Mouse (Mus musculus): Measurements from ENCODE around the gene Brd1.
"Not testable (repeated sequence)": the region's sequence is repeated elsewhere in the genome, so short reads cannot be mapped to it uniquely, and the experiment has no call there.

Gene Brd1

GRCm38 (mm10) chr15:88733834-88734571 is at the start of gene Brd1:
TSS of gene Brd1 (minus strand) at chr15:88734233.
- DNase-seq (ENCODE audit: low spot score): peak; percentile 76

- DNase-seq (ENCODE audit: low spot score): not testable (repeated sequence)
Observed at GRCm38 (mm10) chr15:88774630-88775029, 40.6 kb upstream of the Brd1 start.

DNA sequence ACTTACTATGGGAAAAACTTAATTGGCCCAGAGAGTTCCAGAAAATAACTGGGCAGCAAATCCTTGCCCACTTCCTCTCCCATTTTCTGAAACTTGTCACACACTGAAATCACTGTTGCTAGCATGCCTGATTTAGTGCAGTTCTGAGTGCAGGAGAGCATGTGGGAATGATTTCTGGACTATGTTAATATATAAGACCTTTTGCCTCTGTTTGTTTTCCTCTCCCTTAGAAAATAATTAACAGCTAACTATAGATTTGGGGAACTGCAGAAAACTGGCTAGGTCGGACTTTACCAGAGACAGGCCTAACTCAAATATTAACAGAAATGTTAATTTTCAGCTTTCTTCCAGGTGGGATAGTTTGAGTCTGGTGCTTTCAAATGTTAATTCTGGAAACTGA is 34.5 kb upstream of the Brd1 start:
- DNase-seq (ENCODE audit: low spot score): no peak

GRCm38 (mm10) chr15:88766139-88766538 is 32.1 kb upstream of the Brd1 start:
- DNase-seq (ENCODE audit: low spot score): not testable (repeated sequence)

DNA sequence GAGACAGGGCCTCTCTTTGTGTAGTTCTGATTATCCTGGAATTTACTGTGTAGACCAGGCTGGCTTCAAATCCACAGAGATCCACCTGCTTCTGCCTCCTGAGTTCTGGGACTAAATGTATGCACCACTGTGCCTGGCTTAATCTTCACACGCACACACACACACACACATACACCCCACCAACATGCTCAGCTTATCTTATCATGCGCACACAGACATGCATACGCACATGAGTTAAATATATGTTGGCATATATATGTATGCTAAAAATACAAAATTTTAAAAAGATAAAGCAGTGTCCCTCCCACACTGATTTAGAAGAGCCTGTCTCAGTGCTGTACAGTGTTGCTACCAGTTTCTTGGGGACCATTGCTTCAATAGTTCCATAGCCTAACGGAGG is 27.5 kb upstream of the Brd1 start:
- DNase-seq (ENCODE audit: low spot score): no peak

GRCm38 (mm10) chr15:88758061-88758460 is 24.0 kb upstream of the Brd1 start:
- no peak for DNase-seq (ENCODE audit: low spot score)

DNA sequence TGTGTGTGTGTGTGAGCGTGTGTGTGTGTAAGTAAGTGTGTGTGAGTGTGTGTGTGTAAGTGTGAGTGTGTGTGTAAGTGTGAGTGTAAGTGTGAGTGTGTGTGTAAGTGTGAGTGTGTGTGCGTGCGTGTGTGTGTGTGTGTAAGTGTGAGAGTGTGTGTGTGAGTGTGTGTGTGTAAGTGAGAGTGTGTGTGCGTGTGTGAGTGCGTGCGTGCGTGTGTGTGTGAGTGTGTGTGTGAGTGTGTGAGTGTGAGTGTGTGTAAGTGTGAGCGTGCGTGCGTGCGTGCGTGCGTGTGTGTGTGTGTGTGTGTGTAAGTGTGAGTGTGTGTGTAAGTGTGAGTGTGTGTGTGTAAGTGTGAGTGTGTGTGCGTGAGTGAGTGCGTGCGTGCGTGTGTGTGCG is 21.7 kb upstream of the Brd1 start:
- DNase-seq (ENCODE audit: low spot score): no peak

GRCm38 (mm10) chr15:88754896-88755295 is 20.9 kb upstream of the Brd1 start:
- DNase-seq (ENCODE audit: low spot score): no peak

DNA sequence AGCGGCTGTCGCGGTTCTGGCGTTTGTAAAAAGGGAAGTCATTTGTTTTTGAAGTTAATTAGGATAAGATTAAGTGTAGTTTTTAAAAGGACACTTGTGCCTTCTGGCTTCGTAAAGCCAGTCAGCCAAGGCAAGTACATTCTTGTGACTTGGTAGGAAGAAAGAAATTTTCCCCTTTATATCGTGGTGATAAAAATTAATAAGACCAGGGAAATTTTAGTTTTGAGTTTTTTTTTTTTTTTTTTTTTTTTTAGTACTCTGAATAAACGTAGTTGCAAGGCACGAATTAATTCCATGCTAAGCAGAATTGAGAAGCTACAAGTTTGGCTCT is 18.3 kb upstream of the Brd1 start:
- DNase-seq (ENCODE audit: low spot score): no peak

DNA sequence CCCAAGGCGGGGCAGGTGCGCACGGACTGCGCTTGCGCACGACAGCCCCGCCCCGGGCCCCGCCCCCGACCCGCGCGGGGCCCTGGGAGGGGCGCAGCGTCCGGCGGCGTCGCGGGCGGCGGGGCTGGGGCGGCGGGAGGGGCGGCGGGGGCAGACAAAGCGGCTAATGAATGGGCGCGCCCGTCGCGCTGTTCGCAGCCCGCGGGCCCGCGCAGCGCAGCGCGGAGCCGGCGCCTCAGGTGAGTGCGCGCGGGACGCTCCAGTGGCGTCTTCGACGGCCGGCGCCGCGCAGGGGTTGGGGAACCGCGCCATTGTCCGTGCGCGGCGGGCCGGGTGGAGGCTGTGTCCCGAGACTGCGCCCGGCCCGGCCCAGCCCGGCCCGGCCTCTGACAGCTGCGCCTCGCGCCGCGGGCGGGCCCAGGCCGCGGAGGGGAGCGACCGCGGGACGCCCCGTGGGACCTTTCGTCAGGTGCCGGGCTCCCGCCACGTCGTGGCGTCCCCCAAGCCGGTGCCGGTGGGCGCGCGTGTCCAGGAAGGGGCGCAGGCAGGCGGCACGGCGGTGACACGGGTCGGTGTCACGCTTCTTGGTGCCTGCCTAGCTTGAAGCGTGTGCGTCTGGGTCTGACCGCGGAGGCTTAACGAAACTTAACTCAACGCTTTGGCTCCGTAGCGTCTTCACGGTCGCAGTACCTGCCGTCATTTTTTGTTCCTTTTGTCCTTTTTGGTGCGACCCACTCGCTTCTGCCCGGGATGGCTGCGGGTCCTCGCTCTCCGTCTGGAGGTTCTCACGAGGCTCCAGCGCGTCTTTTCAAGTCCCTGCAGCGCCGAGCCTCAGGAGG is 17.8 kb upstream of the Brd1 start, which contains the start of gene Zbed4:
Gene Zbed4, plus strand, starts transcription at position 97 of the 839 bp plus-strand sequence.
- peak; percentile 27 for DNase-seq (ENCODE audit: low spot score)

DNA sequence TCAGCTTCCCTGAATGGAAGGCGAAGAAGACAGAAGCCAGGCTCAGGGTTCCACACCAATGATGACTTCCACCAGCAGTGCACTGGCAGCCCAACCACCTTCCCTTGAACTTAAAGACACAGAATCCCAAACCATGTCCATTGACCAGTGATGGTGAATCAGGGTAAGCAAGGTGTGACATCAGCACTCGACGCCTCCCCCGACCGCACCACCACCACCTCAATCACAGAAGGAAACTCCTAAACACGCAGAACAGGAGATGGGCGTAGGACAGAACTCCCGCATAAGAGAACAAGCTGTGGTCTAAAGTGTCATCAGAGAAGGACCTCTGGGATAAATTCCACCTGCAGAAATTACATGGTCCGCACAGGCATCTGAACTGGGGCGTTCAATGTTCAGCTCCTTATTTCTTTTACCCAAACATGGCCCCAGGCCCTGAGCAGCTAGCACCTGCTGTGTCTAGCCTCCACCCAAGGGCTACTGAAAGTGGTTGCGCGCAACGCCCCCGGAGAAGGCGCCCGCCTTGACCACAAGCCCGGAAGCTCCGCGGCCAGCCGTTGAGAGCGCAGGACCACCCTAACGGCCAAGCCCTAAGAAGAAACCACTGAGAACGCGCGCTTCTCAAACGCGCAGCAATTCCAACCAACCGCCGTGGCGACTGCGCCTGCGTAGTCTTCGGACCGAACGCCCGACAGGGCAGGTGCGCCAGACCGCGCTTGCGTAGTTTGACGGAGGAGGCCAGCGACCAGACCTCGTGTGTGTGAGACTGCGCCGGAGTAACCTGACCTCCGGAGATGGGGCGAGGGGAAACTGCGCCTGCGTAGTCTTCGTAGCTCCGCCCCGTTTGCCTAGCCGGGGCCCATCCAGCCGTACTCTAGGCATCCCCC is 16.9 kb upstream of the Brd1 start:
- DNase-seq (ENCODE audit: low spot score): peak; percentile 96

DNA sequence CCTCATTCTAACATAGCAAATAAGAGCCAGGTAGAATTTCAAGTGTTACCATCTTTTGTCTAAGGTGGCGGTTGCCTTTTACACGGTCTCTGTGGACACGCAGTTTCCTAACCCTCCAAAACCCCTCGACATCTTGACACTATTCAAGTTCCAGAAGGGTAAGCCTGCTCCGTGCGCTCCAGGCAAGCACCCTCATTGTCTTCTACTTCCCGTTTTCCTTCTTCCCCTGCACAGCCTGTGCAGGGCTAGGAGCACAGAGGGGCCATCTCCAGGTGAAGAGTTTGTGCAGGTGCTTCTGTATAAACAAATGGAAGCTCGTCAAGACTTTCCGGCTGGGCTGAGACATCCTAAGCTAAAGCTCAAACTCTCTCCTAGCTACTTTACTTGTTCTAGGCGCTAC is 16.0 kb upstream of the Brd1 start:
- no peak for DNase-seq (ENCODE audit: low spot score)

- DNase-seq (ENCODE audit: low spot score): not testable (repeated sequence)
Observed at GRCm38 (mm10) chr15:88749617-88750016, 15.6 kb upstream of the Brd1 start.

DNA sequence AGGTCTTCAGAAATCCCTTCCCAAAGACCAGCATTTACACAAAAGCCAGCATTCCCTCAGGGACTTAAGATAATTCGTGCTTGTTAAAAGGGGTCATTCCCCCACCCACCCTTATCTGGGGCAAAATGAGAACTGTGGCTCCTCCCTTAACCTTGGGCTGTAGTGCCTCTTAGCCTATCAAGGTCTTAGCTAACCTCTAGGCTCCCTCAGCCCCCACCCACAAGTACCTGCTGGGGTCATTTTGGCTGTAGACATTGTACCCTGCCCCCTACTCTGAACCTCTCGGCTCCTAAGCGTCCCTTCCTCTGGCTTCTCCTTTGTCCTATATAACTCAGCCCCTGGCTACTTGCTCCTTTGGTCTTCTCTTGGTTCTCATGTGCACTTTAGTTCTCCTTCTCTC is 11.9 kb upstream of the Brd1 start:
- no peak for DNase-seq (ENCODE audit: low spot score)

DNA sequence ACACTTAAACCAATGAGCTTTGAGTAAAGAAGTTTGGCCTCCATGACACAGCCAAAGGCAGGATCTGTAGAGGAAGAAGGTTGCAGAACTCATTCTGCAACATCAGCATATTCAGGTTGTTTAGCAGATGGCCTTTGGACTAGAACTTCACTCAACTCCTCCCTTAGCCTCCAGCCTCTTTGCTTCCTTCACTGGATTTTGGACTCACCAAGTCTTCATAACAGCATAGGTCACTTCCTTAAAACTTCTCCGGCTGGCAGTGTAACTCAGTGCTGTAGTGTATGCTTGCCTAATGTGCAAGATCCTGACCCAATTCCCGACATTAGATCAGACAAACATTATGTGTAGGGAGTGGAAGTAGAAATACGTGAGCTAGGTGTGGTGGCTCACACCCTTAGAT is 11.3 kb upstream of the Brd1 start:
- DNase-seq (ENCODE audit: low spot score): no peak

GRCm38 (mm10) chr15:88743371-88743770 is 9.3 kb upstream of the Brd1 start:
- not testable (repeated sequence) for DNase-seq (ENCODE audit: low spot score)

DNA sequence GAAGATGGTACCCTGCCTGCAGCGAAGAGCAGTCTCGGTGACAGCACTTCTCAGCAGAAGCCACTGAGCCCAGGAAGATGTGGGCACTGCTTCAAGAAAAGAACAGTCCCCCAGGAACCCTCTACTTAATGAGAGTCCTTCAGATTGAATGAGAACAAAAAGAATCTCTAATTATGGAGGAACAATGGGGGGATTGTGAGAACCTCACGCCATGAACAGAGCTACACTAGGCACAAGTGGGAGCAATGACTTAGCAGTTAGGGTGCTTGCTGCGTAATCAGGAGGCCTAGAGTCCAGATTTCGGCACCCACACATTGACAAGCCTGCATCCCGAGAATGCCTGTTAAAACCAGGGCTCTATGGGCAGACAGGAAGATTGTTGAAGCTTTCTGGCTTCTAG is 7.3 kb upstream of the Brd1 start:
- DNase-seq (ENCODE audit: low spot score): no peak

DNA sequence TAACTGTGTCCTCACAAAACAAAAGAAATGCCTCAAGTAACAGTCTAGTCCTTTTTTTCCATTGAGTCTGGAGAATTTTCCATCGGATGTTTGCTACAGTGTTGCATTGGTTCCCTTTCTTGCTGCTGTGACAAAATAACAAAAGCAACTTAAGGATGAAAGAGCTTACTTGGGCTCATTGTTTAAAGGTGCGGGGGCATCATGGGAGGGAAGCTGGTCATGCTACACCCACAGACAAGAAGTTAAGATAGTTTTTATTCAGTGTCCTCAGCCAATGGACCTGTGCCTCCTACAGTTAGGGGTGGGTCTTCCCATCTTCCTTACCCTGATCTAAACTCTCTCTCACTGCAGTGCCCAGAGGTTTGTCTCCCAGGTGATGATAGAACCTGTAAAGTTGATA is 4.4 kb upstream of the Brd1 start:
- no peak for DNase-seq (ENCODE audit: low spot score)

DNA sequence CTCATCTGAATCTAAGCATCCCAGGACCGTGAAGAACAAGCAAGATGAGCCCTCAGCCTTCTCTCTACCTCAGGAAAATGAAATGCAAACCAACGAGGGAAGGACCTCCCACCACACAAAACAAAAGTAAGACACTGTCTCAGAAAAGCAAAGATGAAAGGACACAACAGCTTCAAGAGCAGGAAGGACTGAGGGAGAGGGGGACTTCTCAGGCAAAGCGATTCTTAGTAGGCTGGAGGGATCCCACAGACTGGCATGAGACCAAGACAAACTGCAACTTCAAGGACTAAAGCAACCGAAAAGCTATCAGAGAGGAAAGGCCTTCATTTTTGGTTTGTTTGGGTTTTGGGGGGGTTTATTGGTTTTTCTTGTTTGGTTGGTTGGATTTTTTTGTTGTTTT is 2.1 kb upstream of the Brd1 start:
- no peak for DNase-seq (ENCODE audit: low spot score)

GRCm38 (mm10) chr15:88733041-88733751 is 837 bp downstream of the Brd1 start:
- DNase-seq (ENCODE audit: low spot score): peak; percentile 45

DNA sequence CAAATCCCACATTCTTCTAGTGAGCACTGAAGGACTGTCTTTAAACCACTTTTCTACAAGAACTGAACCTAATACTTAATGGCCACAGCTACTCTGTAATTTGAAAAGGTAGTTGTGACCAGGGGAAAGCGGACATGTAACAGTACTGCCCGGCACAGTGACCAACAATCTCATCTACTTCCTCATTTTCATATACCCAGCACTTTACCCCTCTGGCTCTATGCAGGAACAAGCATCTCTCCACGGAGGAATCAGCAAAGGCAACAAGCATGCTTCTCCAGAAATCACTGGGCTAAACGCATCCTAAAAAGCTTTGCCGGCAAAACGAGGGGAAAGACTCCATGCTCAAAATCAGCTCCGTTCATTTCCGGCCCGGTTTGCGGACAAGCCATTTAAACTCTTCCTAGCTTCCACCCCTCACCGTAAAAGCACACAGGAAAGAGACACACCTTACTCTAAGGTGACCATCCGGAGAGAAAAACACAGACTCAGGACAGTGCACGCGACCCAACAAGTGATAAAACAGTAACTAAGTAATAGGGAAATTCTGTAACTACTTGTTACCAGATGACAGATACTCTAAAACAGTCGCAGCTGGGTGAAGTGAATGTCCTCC is 1.5 kb downstream of the Brd1 start:
- no peak for DNase-seq (ENCODE audit: low spot score)
